Mouse (Mus musculus): ENCODE results near the gene Bpgm.

GRCm38 (mm10) chr6:34529992-34530391 lies 54.0 kb downstream of the Bpgm start:
- TF ChIP-seq POLR2A (IDR thresholded peaks at IDR 0.05; ENCODE audit: extremely low read depth, insufficient read depth, low read length) (no peak), CTCF (IDR thresholded peaks at IDR 0.05; ENCODE audit: low read depth, low read length) (no peak)

Data from liver, adult 2 months (tissue).